7 mouse cellular contexts compared by ENCODE assay signal in genomic region chr4:41762099-41762687, GRCm38 (mm10). TPM values are rescaled to one million over a fixed set of nuclear protein-coding genes. Genes with fewer than 3 reads are reported as not detected.
DNase-seq lines count a peak whose midpoint lies in the region; ATAC-seq and TF ChIP-seq lines count a peak whose summit lies in the region.

No protein-coding gene starts in this region.

- WGBS in embryonic facial prominence, embryonic 13.5 days = 20% methylated on average over 8 of the region's 8 CpGs
- 47% methylated on average over 8 of the region's 8 CpGs for WGBS in hindbrain, embryonic 16.5 days
- 38% methylated on average over 8 of the region's 8 CpGs for WGBS in midbrain, embryonic 15.5 days

- TF ChIP-seq CTCF in left cerebral cortex, adult 2 months (IDR thresholded peaks at IDR 0.05) = no peak

- no peaks in the 10 kb centered on the region for H3K9me3 ChIP-seq in embryonic facial prominence, embryonic 13.5 days
- H3K9me3 ChIP-seq in hindbrain, embryonic 16.5 days (ENCODE audit: control insufficient read depth, low read length) = no peaks in the 10 kb centered on the region
- H3K9me3 ChIP-seq in midbrain, embryonic 15.5 days = no peaks in the 10 kb centered on the region

- no peak overlapping the region for H3K4me3 ChIP-seq in left cerebral cortex, adult 2 months
- H3K4me3 ChIP-seq in embryonic facial prominence, embryonic 13.5 days = peak overlapping the region; percentile 61
- no peak overlapping the region for H3K4me3 ChIP-seq in hindbrain, embryonic 16.5 days (ENCODE audit: low read length)
- no peak overlapping the region for H3K4me3 ChIP-seq in midbrain, embryonic 15.5 days

- H3K4me1 ChIP-seq in embryonic facial prominence, embryonic 13.5 days = peaks cover 41% of the 10 kb centered on the region
- peaks cover 28% of the 10 kb centered on the region for H3K4me1 ChIP-seq in hindbrain, embryonic 16.5 days (ENCODE audit: control insufficient read depth, insufficient read depth, low read depth, low read length)
- peaks cover 25% of the 10 kb centered on the region for H3K4me1 ChIP-seq in midbrain, embryonic 15.5 days

- DNase-seq in left cerebral cortex, adult 2 months (ENCODE audit: extremely low spot score in 1 of 2, low spot score in 2 of 2) = no peak
- no peak for DNase-seq in left cerebral cortex, postnatal 25 days (ENCODE audit: low spot score in 2 of 2)
- DNase-seq in spleen, postnatal 4 days (ENCODE audit: low spot score in 2 of 2) = no peak
- DNase-seq in layer of hippocampus, postnatal 25 days (ENCODE audit: extremely low spot score in 1 of 2, low spot score in 1 of 2) = no peak

- H3K27me3 ChIP-seq in embryonic facial prominence, embryonic 13.5 days = no peaks in the 10 kb centered on the region
- no peaks in the 10 kb centered on the region for H3K27me3 ChIP-seq in hindbrain, embryonic 16.5 days (replicated peaks; ENCODE audit: control insufficient read depth, insufficient read depth, low read length)
- H3K27me3 ChIP-seq in midbrain, embryonic 15.5 days (replicated peaks) = no peaks in the 10 kb centered on the region

- H3K36me3 ChIP-seq in embryonic facial prominence, embryonic 13.5 days = peaks cover 30% of the 10 kb centered on the region
- no peaks in the 10 kb centered on the region for H3K36me3 ChIP-seq in hindbrain, embryonic 16.5 days (ENCODE audit: control insufficient read depth, insufficient read depth, low read length)
- H3K36me3 ChIP-seq in midbrain, embryonic 15.5 days (replicated peaks) = no peaks in the 10 kb centered on the region

- peak overlapping the region; percentile 82 for H3K9ac ChIP-seq in embryonic facial prominence, embryonic 13.5 days
- H3K9ac ChIP-seq in hindbrain, embryonic 16.5 days (ENCODE audit: low read depth, low read length) = no peak overlapping the region; the same call in 1 of the 2 replicates
- H3K9ac ChIP-seq in midbrain, embryonic 15.5 days = no peak overlapping the region; the same call in 1 of the 2 replicates

- peak; percentile 82 for ATAC-seq in embryonic facial prominence, embryonic 13.5 days (ENCODE audit: insufficient number of reproducible peaks, insufficient read depth, low FRiP score, low TSS enrichment, low read depth)
- ATAC-seq in hindbrain, embryonic 16.5 days = peak; percentile 55
- ATAC-seq in midbrain, embryonic 15.5 days (replicated peaks) = peak; percentile 35; the same call in 1 of the 2 replicates

- H3K4me2 ChIP-seq in embryonic facial prominence, embryonic 13.5 days = peak overlapping the region; percentile 95
- peak overlapping the region; percentile 13; the same call in 1 of the 2 replicates for H3K4me2 ChIP-seq in hindbrain, embryonic 16.5 days (ENCODE audit: low read length)
- H3K4me2 ChIP-seq in midbrain, embryonic 15.5 days = no peak overlapping the region

- H3K27ac ChIP-seq in left cerebral cortex, adult 2 months = peak overlapping the region; percentile 90
- peak overlapping the region; percentile 99 for H3K27ac ChIP-seq in embryonic facial prominence, embryonic 13.5 days
- H3K27ac ChIP-seq in hindbrain, embryonic 16.5 days (ENCODE audit: low read depth, low read length) = no peak overlapping the region
- H3K27ac ChIP-seq in midbrain, embryonic 15.5 days = peak overlapping the region; percentile 30; the same call in 1 of the 2 replicates

- intact Hi-C loops in left cerebral cortex, adult 2 months (cut with DNase I) = no loop called here
- intact Hi-C loops in left cerebral cortex, postnatal 25 days (cut with DNase I) = no loop called here

RNA-seq across cellular contexts. Expression of gene Sigmar1, which starts 6.2 kb away (rescaled TPM):
- total RNA-seq in left cerebral cortex, adult 2 months (2021) = 10 to 100 TPM; 58.0 to 58.9 TPM
- total RNA-seq in left cerebral cortex, postnatal 25 days (2021) = 10 to 100 TPM; 60.0 to 66.5 TPM
- polyA plus RNA-seq in embryonic facial prominence, embryonic 13.5 days (2015; fragmentation: Nextera tagmentation; extraction: Ambion mirVana) = 83.8 and 87.7 TPM in 2 replicates
- 86.8 and 96.3 TPM in 2 replicates for polyA plus RNA-seq in hindbrain, embryonic 16.5 days (2015; fragmentation: Nextera tagmentation; extraction: Ambion mirVana)
- polyA plus RNA-seq in midbrain, embryonic 15.5 days (2015; fragmentation: Nextera tagmentation; extraction: Ambion mirVana) = 65.7 and 66.0 TPM in 2 replicates
- total RNA-seq in layer of hippocampus, postnatal 25 days (2021) = 10 to 100 TPM; 40.0 to 41.6 TPM

RNA-seq across cellular contexts. Expression of gene Galt, which starts 7.2 kb away (rescaled TPM):
- total RNA-seq in left cerebral cortex, adult 2 months (2021) = 10 to 100 TPM; 85.8 to 88.5 TPM
- 100 to 1,000 TPM in 1 of 2 experiments, 10 to 100 TPM in 1; 93.2 to 103 TPM for total RNA-seq in left cerebral cortex, postnatal 25 days (2021)
- polyA plus RNA-seq in embryonic facial prominence, embryonic 13.5 days (2015; fragmentation: Nextera tagmentation; extraction: Ambion mirVana) = 43.4 and 47.9 TPM in 2 replicates
- polyA plus RNA-seq in hindbrain, embryonic 16.5 days (2015; fragmentation: Nextera tagmentation; extraction: Ambion mirVana) = 60.9 and 61.8 TPM in 2 replicates
- 48.3 and 51.1 TPM in 2 replicates for polyA plus RNA-seq in midbrain, embryonic 15.5 days (2015; fragmentation: Nextera tagmentation; extraction: Ambion mirVana)
- total RNA-seq in layer of hippocampus, postnatal 25 days (2021) = 10 to 100 TPM; 54.3 to 55.7 TPM

RNA-seq across cellular contexts. Expression of gene Ccl27a, which starts 11.9 kb away (rescaled TPM):
- total RNA-seq in left cerebral cortex, adult 2 months (2021) = 100 to 1,000 TPM; 250 to 265 TPM
- total RNA-seq in left cerebral cortex, postnatal 25 days (2021) = 100 to 1,000 TPM; 261 to 267 TPM
- polyA plus RNA-seq in embryonic facial prominence, embryonic 13.5 days (2015; fragmentation: Nextera tagmentation; extraction: Ambion mirVana) = 63.5 and 65.5 TPM in 2 replicates
- polyA plus RNA-seq in hindbrain, embryonic 16.5 days (2015; fragmentation: Nextera tagmentation; extraction: Ambion mirVana) = 260 and 276 TPM in 2 replicates
- 278 and 302 TPM in 2 replicates for polyA plus RNA-seq in midbrain, embryonic 15.5 days (2015; fragmentation: Nextera tagmentation; extraction: Ambion mirVana)
- 100 to 1,000 TPM; 121 to 134 TPM for total RNA-seq in layer of hippocampus, postnatal 25 days (2021)

RNA-seq across cellular contexts. Expression of gene Arid3c, which starts 31.3 kb away (rescaled TPM):
- under 1 TPM in 1 of 2 experiments, not detected in 1; 0.52 TPM for total RNA-seq in left cerebral cortex, adult 2 months (2021)
- under 1 TPM in 1 of 2 experiments, not detected in 1; 0.43 TPM for total RNA-seq in left cerebral cortex, postnatal 25 days (2021)
- 0.15 and 0.20 TPM in 2 replicates for polyA plus RNA-seq in embryonic facial prominence, embryonic 13.5 days (2015; fragmentation: Nextera tagmentation; extraction: Ambion mirVana)
- polyA plus RNA-seq in hindbrain, embryonic 16.5 days (2015; fragmentation: Nextera tagmentation; extraction: Ambion mirVana) = 0.76 and 0.84 TPM in 2 replicates
- 0.56 and 1.1 TPM in 2 replicates for polyA plus RNA-seq in midbrain, embryonic 15.5 days (2015; fragmentation: Nextera tagmentation; extraction: Ambion mirVana)
- not detected for total RNA-seq in layer of hippocampus, postnatal 25 days (2021)

RNA-seq across cellular contexts. Expression of gene Dctn3, which starts 39.2 kb away (rescaled TPM):
- total RNA-seq in left cerebral cortex, adult 2 months (2021) = 100 to 1,000 TPM; 165 TPM
- total RNA-seq in left cerebral cortex, postnatal 25 days (2021) = 100 to 1,000 TPM; 174 to 191 TPM
- 123 and 128 TPM in 2 replicates for polyA plus RNA-seq in embryonic facial prominence, embryonic 13.5 days (2015; fragmentation: Nextera tagmentation; extraction: Ambion mirVana)
- 309 and 323 TPM in 2 replicates for polyA plus RNA-seq in hindbrain, embryonic 16.5 days (2015; fragmentation: Nextera tagmentation; extraction: Ambion mirVana)
- 295 and 308 TPM in 2 replicates for polyA plus RNA-seq in midbrain, embryonic 15.5 days (2015; fragmentation: Nextera tagmentation; extraction: Ambion mirVana)
- 100 to 1,000 TPM; 149 to 172 TPM for total RNA-seq in layer of hippocampus, postnatal 25 days (2021)
